Mouse (Mus musculus) cerebellum, adult 2 months (tissue): ENCODE results near the gene Klhdc7b.

ENCODE experiments used
- CTCF ChIP-seq: fragments of 200-500 bp; IDR thresholded peaks from 2 replicates; pipeline ENCODE4 v1.5.1; 2011; ENCODE audit warnings: low read depth, mild to moderate bottlenecking, control low read depth, low read length, moderate library complexity, borderline replicate concordance; ENCODE audit not compliant: insufficient read depth
- POLR2A ChIP-seq: fragments of 200-500 bp; IDR thresholded peaks from 2 replicates; pipeline ENCODE4 v1.6.1; 2011; ENCODE audit warnings: low read length, control low read depth, borderline replicate concordance; ENCODE audit not compliant: insufficient read depth

DNA sequence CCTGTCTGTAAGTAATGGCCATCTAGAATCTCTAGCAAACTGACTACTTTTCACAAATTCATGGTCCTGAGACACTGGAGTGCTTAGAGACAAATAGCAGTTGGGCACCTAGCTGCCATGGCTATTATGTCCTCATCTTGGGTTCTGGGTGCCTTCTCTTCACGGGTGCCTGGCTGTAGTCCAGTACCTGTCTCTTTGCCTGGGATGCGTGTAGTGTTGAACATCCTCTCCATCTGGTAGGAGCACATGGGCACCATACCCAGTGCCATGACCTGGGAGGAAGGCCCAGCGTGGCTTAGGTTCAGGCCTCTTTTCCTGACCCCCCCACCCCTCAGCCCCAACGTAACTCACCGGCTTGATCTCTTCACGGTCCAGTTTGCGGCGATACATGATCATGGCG, 37.2 kb downstream of the Klhdc7b start:
- TF ChIP-seq CTCF (no peak), POLR2A (no peak)
